Mouse (Mus musculus): ENCODE results near the gene Vegfd. TPM values are rescaled to one million over a fixed set of nuclear protein-coding genes. Genes with fewer than 3 reads are reported as not detected.

Gene Vegfd
- polyA plus RNA-seq, 1 experiment from 2014 or later, result 0.13 TPM

GRCm38 (mm10) chrX:164427295-164427694, 54.1 kb downstream of the Vegfd start:
- H3K9ac ChIP-seq, result no peak overlapping the region
- no peaks in the 10 kb centered on the region for H3K36me3 ChIP-seq (replicated peaks)
- ATAC-seq (replicated peaks), result no peak
- no peak overlapping the region for H3K27ac ChIP-seq
- no peaks in the 10 kb centered on the region for H3K27me3 ChIP-seq (replicated peaks)
- WGBS, result 93% methylated on average over 4 of the region's 4 CpGs
- no peaks in the 10 kb centered on the region for H3K9me3 ChIP-seq
- no peak overlapping the region for H3K4me2 ChIP-seq
- no peaks in the 10 kb centered on the region for H3K4me1 ChIP-seq
- no peak overlapping the region for H3K4me3 ChIP-seq

- Histone ChIP-seq H3K4me1 (no peaks in the 10 kb centered on the region), H3K4me2 (no peak overlapping the region), H3K36me3 (replicated peaks) (no peaks in the 10 kb centered on the region), H3K27ac (no peak overlapping the region), H3K4me3 (no peak overlapping the region), H3K9me3 (no peaks in the 10 kb centered on the region), H3K27me3 (replicated peaks) (no peaks in the 10 kb centered on the region), H3K9ac (no peak overlapping the region)
- no peak for ATAC-seq (replicated peaks)
- WGBS, result 84% methylated on average over 2 of the region's 2 CpGs
Observed at GRCm38 (mm10) chrX:164428224-164428623, 55.0 kb downstream of the Vegfd start.

DNA sequence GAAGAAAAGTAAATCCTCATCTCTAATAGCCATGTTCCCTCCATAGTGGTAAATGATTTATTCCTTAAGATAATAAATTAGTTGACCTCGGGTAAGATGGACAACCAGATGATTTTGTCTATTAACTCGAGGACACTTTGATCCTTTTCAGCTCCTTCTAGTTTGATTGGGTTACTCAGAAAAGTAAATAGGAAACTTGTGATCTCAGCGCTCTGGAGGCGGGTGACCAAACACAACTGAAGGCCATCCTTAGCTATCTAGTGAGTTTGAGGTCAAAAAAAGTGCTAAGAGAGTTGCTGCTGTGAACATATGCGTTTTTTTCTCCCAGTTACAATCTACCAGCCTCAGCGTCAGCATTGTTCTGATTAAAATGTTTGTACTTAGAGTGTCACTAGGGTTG, 57.4 kb downstream of the Vegfd start:
- Histone ChIP-seq H3K27ac (no peak overlapping the region), H3K4me1 (no peaks in the 10 kb centered on the region), H3K4me2 (no peak overlapping the region), H3K27me3 (replicated peaks) (no peaks in the 10 kb centered on the region; the same call in 1 of the 2 replicates), H3K36me3 (replicated peaks) (no peaks in the 10 kb centered on the region), H3K9ac (no peak overlapping the region), H3K9me3 (no peaks in the 10 kb centered on the region), H3K4me3 (no peak overlapping the region)
- no peak for ATAC-seq (replicated peaks)
- WGBS, result 88% methylated on average over 6 of the region's 6 CpGs

DNA sequence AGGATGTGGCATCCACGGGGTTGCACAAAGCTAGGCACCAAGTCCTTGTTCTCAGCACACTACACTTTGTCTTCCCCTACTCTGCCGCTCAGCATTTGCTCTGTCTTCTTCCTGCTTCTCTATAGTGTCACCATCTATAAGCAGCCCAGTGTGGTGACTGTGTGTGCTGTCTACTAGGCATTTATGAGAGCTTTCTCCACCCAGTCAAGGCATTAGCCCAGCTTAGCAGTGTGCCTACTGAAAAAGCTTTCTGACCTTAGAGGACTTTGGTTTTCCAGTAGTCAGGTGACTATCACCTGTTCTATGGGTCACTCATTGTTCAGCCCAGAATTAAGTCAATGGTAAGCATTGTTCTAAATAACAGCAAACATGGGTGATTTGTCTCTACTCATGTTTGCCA, 58.0 kb downstream of the Vegfd start:
- 96% methylated on average over 2 of the region's 2 CpGs for WGBS
- ATAC-seq (replicated peaks), result no peak
- Histone ChIP-seq H3K9ac (no peak overlapping the region), H3K36me3 (replicated peaks) (no peaks in the 10 kb centered on the region), H3K4me2 (no peak overlapping the region), H3K4me1 (no peaks in the 10 kb centered on the region), H3K9me3 (no peaks in the 10 kb centered on the region), H3K27ac (no peak overlapping the region), H3K4me3 (no peak overlapping the region), H3K27me3 (replicated peaks) (no peaks in the 10 kb centered on the region; the same call in 1 of the 2 replicates)

DNA sequence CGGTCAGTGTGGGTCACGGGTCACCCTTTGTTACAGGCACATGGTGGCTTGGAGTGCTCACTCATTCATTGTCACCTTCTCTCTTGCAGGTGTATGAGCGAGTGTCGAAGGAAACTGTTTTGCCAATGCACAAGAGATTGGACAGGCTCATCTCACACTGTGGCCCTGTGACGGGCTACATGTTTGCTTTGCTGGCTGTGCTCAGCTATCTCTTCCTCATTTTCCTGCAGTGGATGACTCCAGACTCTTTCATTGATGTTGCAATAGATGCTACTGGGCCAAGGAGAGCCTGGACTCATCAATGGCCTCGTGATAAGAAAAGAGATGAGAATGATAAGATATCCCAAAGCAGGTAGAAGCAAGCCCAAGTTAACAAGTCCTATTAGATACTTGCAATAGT, 58.4 kb downstream of the Vegfd start:
- no peak for ATAC-seq (replicated peaks)
- Histone ChIP-seq H3K27ac (no peak overlapping the region), H3K36me3 (replicated peaks) (no peaks in the 10 kb centered on the region), H3K4me3 (no peak overlapping the region), H3K4me2 (no peak overlapping the region), H3K4me1 (no peaks in the 10 kb centered on the region), H3K9me3 (no peaks in the 10 kb centered on the region), H3K27me3 (replicated peaks) (no peaks in the 10 kb centered on the region; the same call in 1 of the 2 replicates), H3K9ac (no peak overlapping the region)
- 88% methylated on average over 6 of the region's 6 CpGs for WGBS

GRCm38 (mm10) chrX:164432682-164433081, 59.5 kb downstream of the Vegfd start:
- Histone ChIP-seq H3K36me3 (replicated peaks) (no peaks in the 10 kb centered on the region), H3K4me1 (no peaks in the 10 kb centered on the region), H3K4me3 (no peak overlapping the region), H3K9ac (no peak overlapping the region), H3K27ac (no peak overlapping the region), H3K4me2 (no peak overlapping the region), H3K27me3 (replicated peaks) (no peaks in the 10 kb centered on the region; the same call in 1 of the 2 replicates), H3K9me3 (no peaks in the 10 kb centered on the region)
- 94% methylated on average over 9 of the region's 9 CpGs for WGBS
- no peak for ATAC-seq (replicated peaks)

- Histone ChIP-seq H3K9me3 (no peaks in the 10 kb centered on the region), H3K4me3 (no peak within 1 kb of the TSS), H3K4me1 (no peaks in the 10 kb centered on the region), H3K36me3 (replicated peaks) (no peaks in the 10 kb centered on the region), H3K9ac (no peak within 1 kb of the TSS), H3K27me3 (replicated peaks) (no peaks in the 10 kb centered on the region; the same call in 1 of the 2 replicates), H3K4me2 (no peak within 1 kb of the TSS), H3K27ac (no peak within 1 kb of the TSS)
- ATAC-seq (replicated peaks), result no peak
- 83% methylated on average over 8 of the region's 8 CpGs for WGBS
Observed at GRCm38 (mm10) chrX:164436709-164437108, 63.5 kb downstream of the Vegfd start, which contains the start of gene Asb11. TSS of gene Asb11 (plus strand) at chrX:164436994.

DNA sequence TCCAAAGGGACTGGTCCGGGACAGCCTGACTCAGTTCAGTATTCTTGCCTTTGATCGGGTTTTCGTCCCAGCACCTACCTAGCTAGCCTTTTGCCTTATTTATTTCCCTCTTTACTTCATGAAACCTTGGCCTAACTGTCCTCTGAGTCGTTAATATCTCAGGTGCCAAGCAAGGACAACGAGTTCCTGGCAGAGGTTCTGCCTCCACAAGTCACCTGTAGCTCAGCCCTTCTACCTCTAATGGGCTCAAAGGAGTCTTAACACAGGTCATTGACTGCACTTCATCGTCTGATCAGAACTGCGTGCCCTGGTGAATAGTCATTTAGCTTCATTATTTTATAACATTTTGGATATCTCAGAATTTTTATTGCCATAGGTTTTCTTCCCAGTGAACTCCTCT, 66.3 kb downstream of the Vegfd start:
- Histone ChIP-seq H3K36me3 (replicated peaks) (no peaks in the 10 kb centered on the region), H3K9ac (no peak overlapping the region), H3K4me2 (no peak overlapping the region), H3K4me3 (no peak overlapping the region), H3K9me3 (no peaks in the 10 kb centered on the region), H3K27me3 (replicated peaks) (no peaks in the 10 kb centered on the region; the same call in 1 of the 2 replicates), H3K4me1 (no peaks in the 10 kb centered on the region), H3K27ac (no peak overlapping the region)
- WGBS, result 89% methylated on average over 7 of the region's 7 CpGs
- no peak for ATAC-seq (replicated peaks)

DNA sequence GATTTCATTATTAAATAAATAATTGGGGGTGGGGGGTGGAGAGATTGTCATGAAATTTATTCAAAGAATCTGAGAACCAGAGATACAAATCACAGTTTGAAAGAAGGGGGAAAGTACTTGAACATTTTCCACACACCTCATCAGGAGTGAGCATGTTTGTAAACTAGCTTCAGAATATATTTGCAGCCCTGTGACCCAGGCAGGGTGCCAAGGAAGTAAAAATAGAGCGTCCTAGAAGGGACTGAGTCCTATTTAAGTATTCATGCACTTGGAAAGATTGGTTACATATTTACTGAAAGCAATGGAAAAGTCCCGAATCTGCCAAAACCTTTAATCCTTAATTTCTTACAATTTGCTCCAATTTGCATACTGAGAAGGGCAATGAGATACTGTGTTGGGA, 67.0 kb downstream of the Vegfd start:
- ATAC-seq (replicated peaks), result no peak
- no peak overlapping the region for H3K27ac ChIP-seq
- 69% methylated on average over 2 of the region's 2 CpGs for WGBS

GRCm38 (mm10) chrX:164440703-164441102, 67.5 kb downstream of the Vegfd start:
- H3K27ac ChIP-seq, result no peak overlapping the region
- no peaks in the 10 kb centered on the region; the same call in 1 of the 2 replicates for H3K27me3 ChIP-seq (replicated peaks)
- H3K9ac ChIP-seq, result no peak overlapping the region
- no peaks in the 10 kb centered on the region for H3K4me1 ChIP-seq
- H3K9me3 ChIP-seq, result no peaks in the 10 kb centered on the region
- H3K4me3 ChIP-seq, result no peak overlapping the region
- ATAC-seq (replicated peaks), result no peak
- 85% methylated on average over 3 of the region's 3 CpGs for WGBS
- no peak overlapping the region for H3K4me2 ChIP-seq
- H3K36me3 ChIP-seq (replicated peaks), result no peaks in the 10 kb centered on the region

More for the DNA sequence above, 67.0 kb downstream of the Vegfd start:
- H3K36me3 ChIP-seq (replicated peaks), result no peaks in the 10 kb centered on the region
- H3K4me3 ChIP-seq, result no peak overlapping the region
- H3K9ac ChIP-seq, result no peak overlapping the region
- no peaks in the 10 kb centered on the region for H3K9me3 ChIP-seq
- H3K4me2 ChIP-seq, result no peak overlapping the region
- no peaks in the 10 kb centered on the region for H3K4me1 ChIP-seq
- H3K27me3 ChIP-seq (replicated peaks), result no peaks in the 10 kb centered on the region; the same call in 1 of the 2 replicates

DNA sequence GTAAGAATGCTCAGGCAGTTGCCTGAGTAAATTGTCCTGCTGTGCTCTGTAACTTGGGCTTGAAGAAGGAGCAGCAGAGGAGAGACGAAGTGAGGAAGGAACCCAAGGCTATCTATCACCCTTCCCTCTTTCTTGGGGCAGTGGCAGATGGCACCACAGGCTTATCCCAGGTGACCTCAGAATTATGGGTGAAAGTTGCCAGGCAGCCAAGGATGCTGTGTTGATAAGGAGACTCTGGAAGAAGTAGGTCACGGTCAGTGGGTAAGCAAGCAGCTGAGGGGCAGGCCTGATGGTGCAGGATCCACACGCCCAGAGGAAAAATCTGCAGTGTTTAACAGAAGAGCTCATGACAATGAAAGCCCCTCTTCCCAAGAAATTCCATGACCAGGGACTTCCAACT, 68.1 kb downstream of the Vegfd start:
- no peaks in the 10 kb centered on the region for H3K9me3 ChIP-seq
- no peak for ATAC-seq (replicated peaks)
- 78% methylated on average over 3 of the region's 3 CpGs for WGBS
- H3K27me3 ChIP-seq (replicated peaks), result no peaks in the 10 kb centered on the region; the same call in 1 of the 2 replicates
- no peaks in the 10 kb centered on the region for H3K36me3 ChIP-seq (replicated peaks)
- H3K4me1 ChIP-seq, result no peaks in the 10 kb centered on the region
- no peak overlapping the region for H3K9ac ChIP-seq
- H3K27ac ChIP-seq, result no peak overlapping the region
- H3K4me3 ChIP-seq, result no peak overlapping the region
- no peak overlapping the region for H3K4me2 ChIP-seq

- Histone ChIP-seq H3K27ac (no peak overlapping the region), H3K36me3 (replicated peaks) (no peaks in the 10 kb centered on the region), H3K27me3 (replicated peaks) (no peaks in the 10 kb centered on the region), H3K4me1 (no peaks in the 10 kb centered on the region), H3K9ac (no peak overlapping the region), H3K9me3 (no peaks in the 10 kb centered on the region), H3K4me2 (no peak overlapping the region), H3K4me3 (no peak overlapping the region)
- no peak for ATAC-seq (replicated peaks)
- 85% methylated on average over 12 of the region's 12 CpGs for WGBS
Observed at GRCm38 (mm10) chrX:164445601-164446000, 72.4 kb downstream of the Vegfd start.

DNA sequence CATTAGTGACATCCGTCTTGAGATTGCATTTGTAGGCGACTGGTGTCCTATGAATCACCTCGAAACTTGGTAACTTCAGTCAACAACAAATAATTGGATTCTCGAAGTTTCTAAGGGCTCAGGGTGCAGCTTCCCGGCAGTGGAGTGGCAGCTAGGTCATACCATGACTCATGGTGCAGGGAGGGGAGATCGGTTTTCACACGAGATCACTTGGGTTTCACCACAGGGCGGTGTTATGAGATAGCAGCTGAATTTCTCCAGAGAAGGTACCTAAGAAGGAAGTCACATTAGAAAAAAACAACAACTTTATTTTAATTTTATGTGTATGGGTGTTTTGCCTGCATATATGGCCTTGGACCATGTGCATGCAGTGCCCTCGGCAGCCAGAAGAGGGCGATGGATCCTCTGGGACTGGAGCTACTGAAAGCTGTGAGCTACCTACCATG, 73.0 kb downstream of the Vegfd start:
- Histone ChIP-seq H3K9ac (no peak overlapping the region), H3K27me3 (replicated peaks) (no peaks in the 10 kb centered on the region), H3K4me2 (no peak overlapping the region), H3K9me3 (no peaks in the 10 kb centered on the region), H3K4me1 (no peaks in the 10 kb centered on the region), H3K36me3 (replicated peaks) (no peaks in the 10 kb centered on the region), H3K4me3 (no peak overlapping the region), H3K27ac (no peak overlapping the region)
- 84% methylated on average over 10 of the region's 10 CpGs for WGBS
- ATAC-seq (replicated peaks), result no peak
